Mouse (Mus musculus) frontal cortex, postnatal 10 days (tissue): ENCODE measurements around the gene Defa26.
"Not testable (repeated sequence)": the region's sequence is repeated elsewhere in the genome, so short reads cannot be mapped to it uniquely, and the experiment has no call there.

ENCODE experiments used
- DNase-seq, 2 experiments: peaks; one replicate each; pipeline ENCODE4 v3.0.0; 2022; ENCODE audit warnings: low spot score in 2 of 2, mixed read lengths in 1 of 2

The Defa26 gene

GRCm38 (mm10) chr8:21617883-21618282 lies at the start of gene Defa26:
Gene Defa26, plus strand, starts transcription at chr8:21618183.
- not testable (repeated sequence) for DNase-seq

DNA sequence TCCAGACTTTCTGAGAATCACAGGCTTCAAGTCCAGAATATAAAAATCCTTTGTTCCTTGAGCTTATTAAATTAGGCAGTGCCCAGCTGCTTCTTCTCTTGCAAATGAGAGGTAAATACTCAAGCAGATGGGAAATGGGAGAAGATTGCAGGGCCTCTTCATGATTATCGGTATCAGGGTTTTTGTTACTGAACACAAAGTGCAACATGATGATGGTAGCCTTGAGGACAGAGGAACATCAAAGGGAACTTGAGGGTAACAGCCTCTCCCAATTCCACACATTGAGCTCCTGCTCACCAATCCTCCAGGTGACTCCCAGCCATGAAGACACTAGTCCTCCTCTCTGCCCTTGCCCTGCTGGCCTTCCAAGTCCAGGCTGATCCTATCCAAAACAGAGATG lies 35.3 kb upstream of the Defa26 start, which contains the start of gene Defa28:
Gene Defa28, plus strand, starts transcription at position 301 of the 400 bp plus-strand sequence.
- not testable (repeated sequence) for DNase-seq

DNA sequence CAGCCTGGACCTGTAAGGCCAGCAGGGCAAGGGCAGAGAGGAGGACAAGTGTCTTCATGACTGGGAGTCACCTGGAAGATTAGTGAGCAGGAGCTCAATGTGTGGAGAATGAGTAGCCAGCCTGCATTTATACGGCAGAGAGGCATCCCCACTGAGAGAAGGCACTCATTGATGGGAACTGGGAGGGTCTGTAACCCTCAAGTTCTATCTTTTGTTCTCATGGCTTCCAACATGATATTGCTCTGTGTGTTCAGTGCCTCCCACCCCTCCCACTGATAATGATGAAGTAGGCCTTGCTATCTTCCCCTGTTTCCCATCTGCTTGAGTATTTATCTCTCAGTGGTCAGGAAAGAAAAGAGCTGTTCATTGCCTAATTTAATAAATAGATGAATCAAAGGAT lies 23.6 kb upstream of the Defa26 start, which contains the start of gene Gm7861:
Gene Gm7861, minus strand, starts transcription at position 101 of the 400 bp plus-strand sequence.
- not testable (repeated sequence) for DNase-seq

DNA sequence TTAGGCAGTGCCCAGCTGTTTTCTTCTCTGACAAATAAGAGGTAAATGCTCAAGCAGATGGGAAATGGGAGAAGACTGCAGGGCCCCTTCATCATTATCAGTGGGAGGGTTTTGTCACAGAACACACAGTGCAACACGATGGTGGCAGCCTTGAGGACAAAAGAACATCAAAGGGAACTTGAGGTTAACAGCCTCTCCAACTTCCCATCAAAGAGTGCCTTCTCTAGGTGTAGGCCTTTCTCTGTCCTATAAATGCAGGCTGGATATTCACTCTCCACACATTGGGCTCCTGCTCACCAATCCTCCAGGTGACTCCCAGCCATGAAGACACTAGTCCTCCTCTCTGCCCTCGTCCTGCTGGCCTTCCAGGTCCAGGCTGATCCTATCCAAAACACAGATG lies 37.5 kb downstream of the Defa26 start, which contains the start of gene Defa17:
Gene Defa17, plus strand, starts transcription at position 301 of the 400 bp plus-strand sequence.
- DNase-seq = not testable (repeated sequence)

- DNase-seq = not testable (repeated sequence)
These were observed 47.5 kb downstream of the Defa26 start, which contains the start of gene Defa34 for GRCm38 (mm10) chr8:21665497-21665896. Gene Defa34, plus strand, starts transcription at chr8:21665797.
